Mouse (Mus musculus): ENCODE data around the gene Fam229a.
A peak's percentile ranks its signal among the peaks of the same experiment; 100 is the strongest.
"Not testable (repeated sequence)": the region's sequence is repeated elsewhere in the genome, so short reads cannot be mapped to it uniquely, and the experiment has no call there.

The Fam229a gene

DNA sequence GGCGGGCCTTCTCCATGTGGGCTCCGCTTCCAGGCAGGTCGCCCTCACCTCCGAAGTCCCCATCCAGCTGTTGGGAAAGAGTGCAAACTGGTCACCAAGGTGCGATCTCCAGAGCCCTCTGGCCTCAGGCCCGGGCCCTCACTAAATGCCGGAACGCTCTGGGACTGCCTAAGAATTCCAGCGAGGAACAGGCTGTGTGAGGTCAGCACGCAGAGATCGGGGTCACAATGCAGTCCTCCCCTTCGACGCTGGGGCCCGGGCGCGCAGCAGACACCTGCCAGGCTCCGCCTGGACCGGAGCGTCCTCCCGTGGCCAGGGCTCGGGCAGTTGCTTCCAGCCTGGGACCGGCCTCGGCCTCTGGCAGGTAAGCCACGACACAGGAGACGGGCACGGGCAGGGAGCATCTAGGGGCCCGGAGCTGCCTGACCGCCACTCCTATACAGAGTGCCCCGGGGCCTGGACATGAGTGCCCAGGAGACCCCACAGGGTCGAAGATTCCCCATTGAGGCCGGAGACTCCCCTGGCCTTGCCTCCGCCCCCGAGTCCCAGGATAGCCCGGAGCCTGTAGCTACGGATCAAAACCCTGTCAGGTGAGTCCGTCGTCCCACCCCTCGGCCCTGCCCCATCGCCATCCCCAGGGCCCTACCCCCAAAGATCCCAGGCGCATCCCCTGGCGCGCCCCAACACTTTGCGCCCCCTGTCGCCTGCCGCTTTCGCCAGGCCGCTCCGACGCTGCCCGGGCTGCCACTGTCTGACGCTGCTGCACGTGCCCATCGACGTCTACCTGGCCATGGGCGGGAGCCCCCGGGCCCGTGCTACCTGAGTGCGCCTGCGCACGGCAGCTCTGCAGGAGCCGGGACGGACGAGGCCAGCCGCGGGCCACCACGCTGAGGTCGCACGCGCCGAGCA lies at the start of gene Fam229a, which contains the start of gene Tssk3:
Fam229a (plus strand) TSS at position 219 of the 909 bp plus-strand sequence.
Tssk3 (minus strand) TSS at position 51 of the 909 bp plus-strand sequence.
- DNase-seq (ENCODE audit: low spot score in 2 of 2), result no peak

DNA sequence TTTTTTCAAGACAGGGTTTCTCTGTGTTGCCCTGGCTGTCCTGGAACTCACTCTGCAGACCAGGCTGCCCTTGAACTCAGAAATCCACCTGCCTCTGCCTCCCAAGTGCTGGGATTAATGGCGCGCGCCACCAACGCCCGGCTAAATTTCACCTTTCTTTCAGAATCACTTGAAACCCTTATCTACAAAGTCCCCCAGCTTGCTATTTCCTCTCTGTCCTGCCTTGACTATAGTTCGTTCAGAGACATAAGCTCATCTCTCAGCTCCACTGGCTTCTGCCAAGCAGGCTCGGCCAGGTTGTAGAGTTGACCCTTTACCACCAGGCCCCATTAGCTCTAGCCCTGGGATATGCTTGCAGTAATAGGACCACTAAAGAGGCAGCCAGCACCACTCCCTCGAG lies 43.6 kb upstream of the Fam229a start:
- DNase-seq (ENCODE audit: low spot score in 2 of 2), result no peak

DNA sequence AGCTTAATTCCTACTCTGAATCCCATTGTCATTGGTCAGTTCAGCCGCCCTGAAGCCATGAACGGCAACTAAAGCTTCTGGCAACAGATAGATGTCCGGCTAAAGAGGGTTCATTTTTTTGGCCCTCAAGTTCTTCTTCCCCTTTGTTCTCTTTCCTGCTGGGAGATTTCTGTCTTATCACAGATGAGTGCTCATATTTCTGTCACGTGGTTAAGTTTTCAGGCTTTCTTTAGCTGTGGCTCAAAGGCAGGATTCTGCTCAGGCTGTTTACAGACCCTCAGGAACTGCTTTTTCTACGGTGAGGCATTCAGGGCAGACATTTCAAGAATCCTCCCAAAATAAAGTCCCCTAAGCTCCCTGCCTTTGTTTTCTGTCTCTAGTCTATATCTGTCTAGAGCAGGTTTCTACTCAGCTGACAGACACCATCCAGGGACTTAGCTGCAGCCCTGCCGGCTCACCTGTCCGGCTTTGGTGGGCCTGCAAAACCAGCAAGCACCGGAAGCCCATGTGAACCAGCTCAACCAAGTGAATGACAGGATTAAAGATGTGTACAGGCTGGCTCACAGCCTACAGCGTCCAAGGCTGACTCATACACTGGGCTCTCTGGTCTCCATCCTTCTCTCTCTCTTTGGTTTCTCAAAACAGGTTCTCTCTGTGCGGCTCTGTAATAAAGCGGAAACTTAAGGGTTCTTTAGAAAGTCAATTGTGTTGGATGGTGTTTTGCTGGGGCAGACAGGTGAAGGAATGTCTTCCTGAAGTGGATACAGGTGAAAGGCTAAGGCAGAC lies 43.0 kb upstream of the Fam229a start:
- no peak for DNase-seq (ENCODE audit: low spot score in 2 of 2)

DNA sequence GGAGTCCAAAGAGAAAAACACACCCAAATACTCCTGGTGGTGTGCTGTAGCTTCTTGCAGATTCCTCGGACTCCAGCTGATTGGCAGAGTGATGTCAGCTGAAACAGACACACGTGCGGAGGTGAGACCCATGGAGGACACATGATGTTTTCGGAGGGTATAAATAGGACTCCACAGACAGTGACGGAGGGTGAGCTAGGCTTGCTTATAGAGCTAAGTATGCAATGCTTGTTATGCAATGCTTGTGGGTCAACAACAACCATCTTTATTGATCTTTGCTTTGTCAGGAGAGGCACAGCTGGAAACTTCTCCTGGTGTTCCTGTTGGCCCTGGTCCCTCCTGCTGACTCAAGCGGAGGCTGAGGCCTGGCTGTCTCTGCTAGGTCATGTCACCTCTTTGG lies 42.3 kb upstream of the Fam229a start:
- no peak for DNase-seq (ENCODE audit: low spot score in 2 of 2)

DNA sequence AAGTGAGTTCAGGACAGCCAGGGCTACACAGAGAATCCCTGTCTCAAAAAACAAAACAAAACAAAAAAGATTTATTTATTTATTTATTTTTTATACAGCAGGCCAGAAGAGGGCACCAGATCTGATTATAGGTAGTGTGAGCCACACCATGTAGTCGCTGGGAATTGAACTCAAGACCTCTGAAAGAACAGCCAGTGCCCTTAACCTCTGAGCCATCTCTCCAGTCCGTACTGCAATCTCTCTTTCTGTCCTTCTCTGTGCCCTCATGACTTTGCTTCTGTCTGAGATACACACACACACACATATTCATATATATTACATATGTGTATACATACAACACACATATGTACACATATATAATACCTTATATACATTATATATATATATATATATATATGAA lies 40.1 kb upstream of the Fam229a start:
- DNase-seq (ENCODE audit: low spot score in 2 of 2), result no peak

DNA sequence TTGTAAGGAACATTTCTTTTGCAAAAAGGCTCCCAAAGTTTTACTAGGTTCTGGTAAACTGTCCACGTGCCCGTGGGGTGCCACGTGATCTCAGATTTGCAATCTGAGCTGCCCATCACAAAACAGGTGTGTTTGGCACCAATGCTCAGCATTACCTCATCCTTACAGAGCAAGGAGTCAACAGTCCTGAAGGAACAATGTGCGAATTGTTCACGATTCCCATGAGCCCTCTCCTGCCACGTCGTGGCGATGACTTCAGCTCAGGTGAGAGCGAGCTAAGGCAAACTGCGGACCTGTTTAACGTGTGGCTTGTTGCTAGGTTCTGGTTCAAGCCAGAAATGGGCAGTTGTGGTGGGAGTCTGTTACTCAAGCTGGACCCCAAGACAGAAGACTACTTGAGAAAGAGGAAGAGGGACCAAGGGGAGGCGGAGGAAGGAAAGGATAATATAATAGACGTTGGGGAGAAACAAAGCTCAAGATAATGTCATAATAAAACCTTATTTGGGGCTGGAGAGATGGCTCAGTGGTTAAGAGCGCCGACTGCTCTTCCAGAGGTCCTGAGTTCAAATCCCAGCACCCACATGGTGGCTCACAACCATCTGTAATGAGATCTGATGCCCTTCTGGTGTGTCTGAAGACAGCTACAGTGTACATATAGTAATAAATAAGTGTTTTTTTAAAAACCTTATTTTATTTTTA lies 39.4 kb upstream of the Fam229a start:
- DNase-seq (ENCODE audit: low spot score in 2 of 2), result no peak

DNA sequence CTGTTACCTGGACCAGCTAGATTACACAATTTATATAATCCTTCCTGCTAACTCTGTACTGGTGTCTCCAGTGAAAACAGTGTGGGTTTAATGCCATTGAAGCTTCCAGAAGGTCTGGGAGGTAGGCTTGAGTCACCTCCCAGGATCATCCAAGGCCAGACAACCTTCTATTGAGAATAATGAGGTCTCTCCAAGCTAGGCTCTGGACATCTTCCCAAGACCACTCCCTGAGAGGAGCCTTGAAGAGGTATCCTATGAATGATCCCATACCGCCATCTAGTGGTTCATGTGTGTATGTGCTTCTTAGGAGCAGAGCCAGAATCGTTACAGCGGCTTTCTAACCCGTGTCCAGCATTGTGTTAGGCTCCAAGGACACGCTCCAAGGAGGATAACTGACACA lies 35.7 kb upstream of the Fam229a start:
- peak; percentile 40 to 55 for DNase-seq (ENCODE audit: low spot score in 2 of 2)

DNA sequence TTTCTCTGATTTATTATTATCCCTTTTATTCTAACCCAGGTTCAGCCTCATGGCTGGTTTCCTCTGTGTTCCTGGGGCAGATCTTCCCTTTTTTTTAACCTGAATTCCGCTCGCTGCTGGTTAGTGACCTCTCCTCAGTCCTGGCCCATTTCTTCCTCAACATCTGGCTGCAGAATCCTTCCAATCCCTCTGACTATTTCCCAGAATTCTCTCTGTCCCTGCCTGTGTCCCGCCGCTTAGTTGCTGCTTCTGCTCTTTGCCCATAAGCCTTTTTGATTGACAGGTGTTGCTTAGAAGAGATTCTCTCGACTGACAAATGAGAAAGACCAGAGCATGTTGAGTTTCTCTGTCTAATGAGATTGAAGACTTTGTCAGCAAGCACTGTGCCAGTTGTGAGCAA lies 34.9 kb upstream of the Fam229a start:
- DNase-seq (ENCODE audit: low spot score in 2 of 2), result no peak

DNA sequence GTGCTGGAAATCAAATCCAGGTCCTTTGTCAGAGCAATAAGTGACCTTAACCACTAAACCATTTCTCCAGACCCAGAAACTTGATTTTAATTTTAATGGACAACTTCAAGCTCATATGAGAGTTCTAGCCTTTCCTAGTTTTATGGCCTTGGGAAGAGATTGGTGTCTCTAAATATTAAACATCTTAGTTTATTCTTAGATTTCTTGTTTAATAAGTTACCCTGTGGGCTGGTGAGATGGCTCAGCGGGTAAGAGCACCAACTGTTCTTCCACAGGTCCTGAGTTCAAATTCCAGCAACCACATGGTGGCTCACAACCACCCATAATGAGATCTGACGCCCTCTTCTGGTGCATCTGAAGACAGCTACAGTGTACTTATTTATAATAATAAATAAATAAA lies 33.7 kb upstream of the Fam229a start:
- not testable (repeated sequence) for DNase-seq (ENCODE audit: low spot score in 2 of 2)

DNA sequence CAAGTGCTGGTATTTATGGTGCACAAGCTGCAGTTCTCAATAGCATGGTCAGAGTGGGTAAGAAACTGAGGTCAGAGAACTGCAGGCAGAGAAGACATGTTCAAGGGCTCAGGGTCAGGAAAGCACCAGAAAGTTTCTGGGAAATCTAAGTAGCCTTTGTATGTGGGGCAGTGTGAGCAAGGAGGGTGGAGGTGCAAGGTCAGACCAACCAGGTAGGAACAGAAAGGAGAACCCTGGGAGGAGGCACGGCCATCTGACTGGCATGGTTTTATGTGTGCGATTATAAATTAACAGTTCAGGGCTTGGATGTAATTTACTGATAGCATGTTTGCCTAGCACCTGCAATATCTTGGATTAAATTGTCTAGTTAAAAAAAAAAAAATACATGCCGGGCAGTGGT lies 31.3 kb upstream of the Fam229a start:
- no peak for DNase-seq (ENCODE audit: low spot score in 2 of 2)

DNA sequence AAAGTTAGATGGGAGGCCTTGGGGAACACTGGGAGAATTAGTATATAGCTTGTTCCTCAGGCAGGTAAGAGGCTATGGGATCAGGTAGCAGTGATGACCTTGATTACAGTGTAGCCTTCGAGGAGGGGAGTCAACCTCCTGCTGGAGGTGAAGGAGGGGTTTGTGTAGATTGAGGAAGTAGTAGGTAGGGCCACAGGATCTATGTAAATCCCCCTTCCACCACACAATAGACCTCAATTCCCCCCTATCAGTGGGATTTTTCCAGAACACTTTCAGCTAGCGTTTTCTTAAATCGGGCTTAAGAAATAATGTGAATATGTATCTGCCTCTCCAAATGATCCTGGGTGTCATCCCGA lies 30.2 kb upstream of the Fam229a start:
- no peak for DNase-seq (ENCODE audit: low spot score in 2 of 2)

DNA sequence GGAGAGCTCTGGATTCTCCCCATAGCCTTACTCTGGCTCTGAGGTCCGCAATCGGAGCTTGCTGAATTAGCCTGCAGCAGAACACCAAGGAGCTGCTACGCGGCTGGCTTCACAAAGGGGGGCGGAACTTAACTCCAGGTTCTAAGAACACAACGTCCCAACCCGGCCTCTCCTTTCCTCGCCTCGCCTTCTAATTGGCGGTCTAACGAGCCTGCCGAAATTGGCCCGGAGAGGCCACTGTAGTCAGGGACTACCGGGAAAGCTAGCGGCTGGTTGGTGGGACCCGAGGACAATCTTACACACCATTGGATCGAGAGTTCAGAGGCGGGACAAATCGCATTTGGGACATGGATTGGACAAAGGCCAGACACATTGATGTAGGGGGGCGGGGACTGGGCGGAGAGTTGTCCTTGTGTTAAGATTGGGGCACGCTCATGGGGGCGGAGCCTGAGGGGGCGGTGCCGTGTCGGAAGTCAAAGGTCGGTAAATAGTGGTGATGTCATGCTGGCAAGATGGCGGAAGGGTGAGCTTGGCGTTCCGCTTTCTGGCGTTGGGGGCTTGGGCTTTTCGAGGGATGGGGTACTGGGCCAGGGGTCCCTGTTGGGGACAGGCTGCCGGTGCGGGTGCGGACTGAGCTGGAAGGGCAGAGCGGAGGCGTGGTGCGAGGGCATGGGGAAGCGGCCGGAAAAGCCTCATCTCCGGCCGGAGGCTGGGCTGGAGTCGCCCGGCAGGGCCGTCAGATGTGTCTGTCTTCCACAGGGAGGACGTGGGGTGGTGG lies 29.6 kb upstream of the Fam229a start, which contains the start of gene Bsdc1:
Bsdc1 (plus strand) TSS at position 399 of the 778 bp plus-strand sequence.
- DNase-seq (ENCODE audit: low spot score in 2 of 2), result peak; percentile 100

DNA sequence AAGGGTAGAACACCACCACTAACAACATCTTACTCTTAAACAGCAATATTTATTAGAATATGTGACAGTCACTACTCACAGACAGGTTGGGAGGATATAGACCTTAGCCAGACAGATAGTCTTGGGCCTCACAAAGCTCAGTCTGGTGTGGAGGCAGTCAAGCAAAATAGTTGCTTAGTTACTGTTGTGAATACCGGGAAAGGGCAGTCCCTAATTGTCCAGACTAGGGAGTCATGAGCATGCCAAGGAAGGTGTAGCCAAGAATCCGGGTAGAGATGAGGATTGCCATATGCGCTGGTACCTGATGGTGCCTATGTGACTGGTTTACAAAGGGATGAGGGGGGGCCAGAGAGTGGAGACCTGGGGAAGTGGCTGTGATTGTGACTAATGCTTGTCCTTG lies 28.9 kb upstream of the Fam229a start:
- DNase-seq (ENCODE audit: low spot score in 2 of 2), result no peak

DNA sequence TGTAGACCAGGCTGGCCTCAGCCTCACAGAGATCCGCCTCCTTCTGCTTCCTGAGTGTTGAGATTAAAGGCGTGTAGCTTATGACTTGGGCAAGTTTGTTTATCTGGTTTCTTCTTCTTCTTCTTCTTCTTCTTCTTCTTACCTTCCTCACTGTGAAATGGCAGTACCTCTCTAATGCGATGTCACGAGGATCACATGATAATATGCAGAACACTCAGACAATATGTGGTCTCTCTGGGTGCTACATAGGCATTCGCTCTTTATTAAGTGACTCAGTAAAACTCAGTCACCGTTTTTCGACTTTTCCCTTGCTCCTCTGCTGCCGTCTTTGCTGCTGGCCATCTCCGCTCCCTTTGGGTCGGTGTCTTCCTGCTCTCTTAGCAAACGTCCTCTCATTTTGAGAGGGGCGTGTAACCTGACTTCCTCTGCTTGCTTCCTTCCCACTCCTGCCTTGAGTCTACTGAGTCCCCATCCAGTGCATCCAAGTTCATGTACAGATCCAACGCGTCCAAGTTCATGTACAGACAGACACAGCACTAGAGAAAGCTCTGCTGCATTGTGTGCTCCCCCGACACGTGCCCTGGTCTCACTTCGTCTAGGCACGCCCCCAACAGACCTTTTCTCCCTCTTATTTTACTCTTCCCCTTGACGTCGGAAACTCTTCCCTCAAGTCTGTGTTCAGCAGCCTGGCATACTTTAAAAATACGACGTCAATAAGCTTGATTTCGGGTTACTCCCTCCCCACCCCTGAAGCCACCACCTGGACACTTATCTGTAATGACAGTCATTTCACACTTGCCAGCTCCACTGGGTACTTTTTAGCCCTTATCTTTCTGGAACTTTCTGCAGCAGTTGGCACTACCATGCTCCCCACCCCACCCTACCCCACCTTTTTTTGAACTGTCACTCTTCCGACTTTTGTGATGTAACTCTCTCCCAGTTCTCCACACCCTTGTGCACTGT lies 27.6 kb upstream of the Fam229a start:
- DNase-seq (ENCODE audit: low spot score in 2 of 2), result no peak

DNA sequence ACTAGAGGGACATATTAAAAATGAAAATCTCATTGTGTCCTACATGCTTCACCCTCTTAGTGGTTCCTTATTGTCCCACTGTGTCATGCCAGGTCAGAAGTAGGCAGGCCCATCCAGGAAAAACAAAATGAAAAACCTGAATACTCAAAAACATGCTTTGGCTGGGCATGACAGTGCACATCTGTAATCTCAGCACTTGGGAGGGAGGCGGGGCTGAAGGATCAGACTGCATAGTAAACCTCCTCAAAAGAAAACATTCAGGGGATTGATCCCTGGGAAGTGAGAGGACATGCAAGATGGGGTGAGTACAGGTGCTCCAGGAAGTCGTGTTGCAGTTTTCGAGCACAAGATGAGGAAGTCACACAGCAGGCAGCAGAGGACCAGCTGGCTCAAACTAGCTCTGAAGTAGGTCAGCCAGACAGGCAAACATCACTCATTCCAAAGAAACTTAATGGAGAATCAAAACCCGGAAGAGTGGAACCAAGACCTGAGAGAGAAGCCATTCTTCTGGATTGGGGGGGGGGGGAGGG lies 26.6 kb upstream of the Fam229a start:
- DNase-seq (ENCODE audit: low spot score in 2 of 2), result no peak

DNA sequence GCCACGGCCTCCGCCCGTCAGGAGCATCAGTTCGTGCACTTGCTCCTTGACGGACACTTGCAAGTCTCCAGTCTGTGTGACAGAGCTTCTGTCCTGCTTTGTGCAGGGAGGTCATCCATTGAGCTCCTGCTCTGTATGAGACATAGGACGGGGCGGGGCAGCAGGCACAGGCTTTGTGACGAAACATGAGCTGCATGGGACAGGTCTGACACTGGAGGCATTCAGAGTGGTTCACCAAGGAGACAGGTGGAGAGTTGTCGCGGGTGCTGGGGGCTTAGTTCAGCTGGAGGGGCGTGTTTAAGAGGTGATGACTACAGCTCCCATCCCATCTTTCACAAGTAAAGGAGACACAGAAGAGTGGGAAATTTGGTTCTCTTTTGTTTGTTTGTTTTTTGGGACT lies 14.9 kb upstream of the Fam229a start:
- no peak for DNase-seq (ENCODE audit: low spot score in 2 of 2)

DNA sequence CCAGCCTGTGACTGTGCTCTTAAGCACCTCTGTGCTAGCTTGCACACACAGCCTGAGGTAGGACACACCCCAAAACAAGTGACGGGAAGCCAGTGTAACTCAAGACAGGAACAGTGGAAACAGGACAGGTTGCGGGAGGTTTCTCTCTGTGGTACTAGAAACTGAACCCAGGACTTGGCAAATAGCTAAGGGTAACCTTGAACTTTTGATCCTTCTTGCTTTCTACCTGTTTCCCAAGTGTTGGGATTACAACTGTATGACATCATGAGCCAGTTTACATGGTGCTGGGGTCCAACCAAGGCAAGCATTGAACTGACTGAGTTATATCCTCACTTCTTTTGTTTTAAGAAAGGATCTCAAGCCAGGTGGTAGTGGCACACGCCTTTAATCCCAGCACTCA lies 11.1 kb upstream of the Fam229a start:
- no peak for DNase-seq (ENCODE audit: low spot score in 2 of 2)

DNA sequence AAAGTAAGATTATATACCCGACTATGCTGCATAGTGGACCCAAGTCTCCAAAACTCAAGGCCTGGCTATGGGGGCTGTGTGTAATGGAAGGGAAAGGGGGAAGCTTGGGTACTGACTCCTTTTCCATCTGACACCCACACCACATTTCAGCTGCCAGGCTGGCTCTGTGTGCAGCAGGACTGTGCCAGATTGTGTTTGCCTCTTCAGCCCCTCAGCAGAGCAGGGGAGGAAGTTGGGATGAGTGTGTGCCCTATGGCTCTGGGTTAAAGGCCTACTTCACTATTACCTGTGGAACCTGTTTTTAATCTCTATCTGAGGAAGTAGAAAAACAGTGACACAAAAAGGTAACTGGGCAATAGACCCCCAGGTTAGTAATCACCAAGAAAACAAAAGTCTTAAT lies 9.9 kb upstream of the Fam229a start:
- DNase-seq (ENCODE audit: low spot score in 2 of 2), result no peak

DNA sequence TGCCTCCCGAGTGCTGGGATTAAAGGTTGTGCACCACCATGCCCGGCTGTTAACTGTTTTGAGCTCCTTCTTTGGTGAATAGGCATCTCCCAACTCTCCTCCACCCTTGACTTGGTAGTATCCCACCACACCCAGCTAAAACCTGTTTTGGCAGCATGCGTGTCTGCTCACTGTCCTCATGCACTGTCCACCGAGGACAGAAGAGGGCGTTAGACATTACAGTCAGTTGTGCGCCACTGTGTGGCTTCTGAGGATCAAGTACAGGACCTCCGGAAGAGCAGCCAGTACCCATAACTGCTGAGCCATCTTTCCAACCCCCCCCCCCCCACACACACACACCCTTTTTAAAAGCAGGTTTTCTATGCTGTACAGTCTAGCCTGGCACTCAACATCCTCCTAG lies 3.7 kb downstream of the Fam229a start:
- no peak for DNase-seq (ENCODE audit: low spot score in 2 of 2)

Data from frontal cortex, postnatal 10 days (tissue).